Mouse (Mus musculus) left cerebral cortex, adult 11 months (tissue): ENCODE data around the gene Gm12216.
A peak's percentile ranks its signal among the peaks of the same experiment; 100 is the strongest.
"Not testable (repeated sequence)": the region's sequence is repeated elsewhere in the genome, so short reads cannot be mapped to it uniquely, and the experiment has no call there.

Experiments
- DNase-seq: peaks from one replicate; pipeline ENCODE4 v3.0.0; 2022; ENCODE audit warnings: low spot score

The Gm12216 gene

GRCm38 (mm10) chr11:53770125-53770791 is 88.8 kb downstream of the Gm12216 start:
- DNase-seq: no peak

- DNase-seq: peak; percentile 75
Measured at GRCm38 (mm10) chr11:53769760-53770124, 89.3 kb downstream of the Gm12216 start, which contains the start of gene Irf1. Gene Irf1 (plus strand): TSS chr11:53770014.

- DNase-seq: no peak
Measured at GRCm38 (mm10) chr11:53769185-53769576, 89.9 kb downstream of the Gm12216 start.

- no peak for DNase-seq
Measured at GRCm38 (mm10) chr11:53768422-53769184, 90.5 kb downstream of the Gm12216 start.

- no peak for DNase-seq
Measured at GRCm38 (mm10) chr11:53764581-53764980, 94.5 kb downstream of the Gm12216 start.

GRCm38 (mm10) chr11:53763496-53764140 is 95.4 kb downstream of the Gm12216 start:
- DNase-seq: peak; percentile 75

GRCm38 (mm10) chr11:53762827-53763495 is 96.1 kb downstream of the Gm12216 start:
- DNase-seq: no peak

- no peak for DNase-seq
Measured at GRCm38 (mm10) chr11:53762426-53762825, 96.6 kb downstream of the Gm12216 start.

- no peak for DNase-seq
Measured at GRCm38 (mm10) chr11:53761822-53762221, 97.2 kb downstream of the Gm12216 start.

- DNase-seq: no peak
Measured at GRCm38 (mm10) chr11:53761284-53761683, 97.8 kb downstream of the Gm12216 start.

GRCm38 (mm10) chr11:53759545-53760406 is 99.3 kb downstream of the Gm12216 start:
- DNase-seq: no peak

- DNase-seq: no peak
Measured at GRCm38 (mm10) chr11:53758791-53759351, 100.2 kb downstream of the Gm12216 start.

GRCm38 (mm10) chr11:53758033-53758432 is 101.0 kb downstream of the Gm12216 start:
- DNase-seq: not testable (repeated sequence)

- DNase-seq: no peak
Measured at GRCm38 (mm10) chr11:53757612-53758011, 101.4 kb downstream of the Gm12216 start.

- DNase-seq: no peak
Measured at GRCm38 (mm10) chr11:53755011-53755595, 104.0 kb downstream of the Gm12216 start.

GRCm38 (mm10) chr11:53749716-53750352 is 109.2 kb downstream of the Gm12216 start:
- DNase-seq: no peak

- DNase-seq: no peak
Measured at GRCm38 (mm10) chr11:53749306-53749705, 109.8 kb downstream of the Gm12216 start.

GRCm38 (mm10) chr11:53748614-53749013 is 110.4 kb downstream of the Gm12216 start:
- no peak for DNase-seq

GRCm38 (mm10) chr11:53747985-53748384 is 111.1 kb downstream of the Gm12216 start:
- DNase-seq: no peak

- DNase-seq: no peak
Measured at GRCm38 (mm10) chr11:53745260-53745659, 113.8 kb downstream of the Gm12216 start.
